Mouse (Mus musculus) neural tube, embryonic 11.5 days (tissue): ENCODE results near the gene Zfp428. TPM values are rescaled to one million over a fixed set of nuclear protein-coding genes. Genes with fewer than 3 reads are reported as not detected.

Experiments
- ATAC-seq: fragments of 200-750 bp; cut with Nextera tagmentation; 2 replicates; pipeline ENCODE4 v1.8.0; 2017; ENCODE audit warnings: moderate number of reproducible peaks, mild to moderate bottlenecking, moderate TSS enrichment, moderate library complexity; ENCODE audit not compliant: insufficient read depth, low FRiP score, low TSS enrichment
- DNase-seq: peaks from one replicate; pipeline ENCODE4 v3.0.0-alpha.2; 2015; ENCODE audit warnings: low spot score
- H3K27ac ChIP-seq: fragments of 300-500 bp; sonication (generic); 2 replicates; pipeline ENCODE4 v1.5.1; 2014; ENCODE audit warnings: low read depth, mild to moderate bottlenecking, low read length
- H3K27me3 ChIP-seq: fragments of 300-500 bp; sonication (generic); 2 replicates; pipeline ENCODE4 v1.6.1; 2014; ENCODE audit warnings: mild to moderate bottlenecking, low read length, mixed read lengths; ENCODE audit not compliant: control insufficient read depth, insufficient read depth
- H3K36me3 ChIP-seq: fragments of 300-500 bp; sonication (generic); 2 replicates; pipeline ENCODE4 v1.6.1; 2014; ENCODE audit warnings: mild to moderate bottlenecking, low read length, moderate library complexity, mixed read lengths; ENCODE audit not compliant: control insufficient read depth, insufficient read depth
- H3K4me1 ChIP-seq: fragments of 300-500 bp; sonication (generic); 2 replicates; pipeline ENCODE4 v1.6.1; 2014; ENCODE audit warnings: low read length, mixed read lengths; ENCODE audit not compliant: control insufficient read depth, insufficient read depth
- H3K4me2 ChIP-seq: fragments of 300-500 bp; sonication (generic); 2 replicates; pipeline ENCODE4 v1.6.1; 2014; ENCODE audit warnings: low read depth, mild to moderate bottlenecking, moderate library complexity
- H3K4me3 ChIP-seq: fragments of 300-500 bp; sonication (generic); 2 replicates; pipeline ENCODE4 v1.5.1; 2014; ENCODE audit warnings: low read depth, low read length
- H3K9ac ChIP-seq: fragments of 300-500 bp; sonication (generic); 2 replicates; pipeline ENCODE4 v1.6.1; 2014; ENCODE audit warnings: mild to moderate bottlenecking, low read length
- H3K9me3 ChIP-seq: fragments of 300-500 bp; sonication (generic); 2 replicates; pipeline ENCODE4 v1.6.1; 2016; ENCODE audit warnings: low read length; ENCODE audit not compliant: control insufficient read depth
- WGBS: fragments of 180-500 bp; shearing (Covaris S2); extraction: QIAGEN DNeasy Blood & Tissue Kit; methylation state at CpG from one replicate; pipeline ENCODE4 v1.1.7; 2014; 5-methylcytosine and 5-hydroxymethylcytosine counted together
- polyA plus RNA-seq: library from polyadenylated mRNA; unstranded; fragments of >200 nt; fragmentation: Nextera tagmentation; extraction: Ambion mirVana; gene quantifications from 2 replicates; pipeline ENCODE4 v1.2.1, GENCODE M21; 2014

The Zfp428 gene
- polyA plus RNA-seq, 1 experiment from 2014 or later: 69.2 TPM

DNA sequence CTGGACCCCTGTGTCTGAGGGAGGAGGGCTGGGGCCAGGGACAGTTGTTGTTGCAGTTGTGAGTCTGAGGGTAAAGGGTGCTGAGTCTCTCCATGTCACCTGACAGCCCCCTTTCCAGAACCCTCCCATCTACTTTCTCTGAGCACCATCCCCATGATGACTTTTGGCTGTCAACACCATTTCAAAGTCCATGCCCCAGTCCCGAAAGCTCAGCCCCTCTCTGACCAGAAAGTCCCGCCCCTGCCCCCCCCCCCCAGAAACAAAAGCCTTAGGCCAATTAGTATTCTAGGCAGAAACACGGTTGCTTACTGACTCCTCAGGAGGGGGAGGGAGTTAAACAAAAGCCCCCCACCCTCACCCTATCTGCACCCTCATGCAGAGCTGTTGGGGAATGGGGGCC, 19.4 kb upstream of the Zfp428 start:
- 55% methylated on average over 3 of the region's 3 CpGs for WGBS
- DNase-seq (no peak), ATAC-seq (no peak)
- Histone ChIP-seq H3K9ac (no peak overlapping the region), H3K9me3 (no peaks in the 10 kb centered on the region), H3K4me2 (no peak overlapping the region), H3K27ac (no peak overlapping the region), H3K4me1 (peaks cover 19% of the 10 kb centered on the region), H3K27me3 (no peaks in the 10 kb centered on the region), H3K4me3 (no peak overlapping the region), H3K36me3 (0 out of 2 replicates have a peak, but pooled peaks cover 2% of the 10 kb centered on the region)

DNA sequence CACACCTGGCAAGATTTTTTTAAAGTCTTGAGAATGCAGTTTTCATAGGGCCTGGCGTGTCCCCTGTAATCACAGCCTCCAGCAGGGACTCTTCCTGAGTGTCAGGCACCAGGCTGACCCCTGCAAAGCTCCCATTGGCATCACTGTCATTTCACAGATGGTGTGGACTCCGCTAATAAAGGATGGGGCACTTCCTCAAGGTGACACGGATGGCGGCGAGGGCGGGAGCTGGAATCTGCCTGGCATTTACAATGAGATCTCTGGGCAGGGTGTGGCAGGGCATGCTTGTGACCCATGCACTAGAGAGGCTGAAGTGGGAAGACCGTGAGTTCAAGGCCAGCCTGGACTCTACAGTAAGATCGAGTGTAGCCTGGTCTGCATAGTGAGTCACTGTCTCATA, 18.5 kb upstream of the Zfp428 start:
- Histone ChIP-seq H3K9ac (no peak overlapping the region), H3K36me3 (0 out of 2 replicates have a peak, but pooled peaks cover 2% of the 10 kb centered on the region), H3K27me3 (no peaks in the 10 kb centered on the region), H3K4me2 (no peak overlapping the region), H3K9me3 (no peaks in the 10 kb centered on the region), H3K4me1 (peaks cover 15% of the 10 kb centered on the region), H3K27ac (no peak overlapping the region), H3K4me3 (no peak overlapping the region)
- 89% methylated on average over 8 of the region's 8 CpGs for WGBS
- ATAC-seq: no peak
- DNase-seq: no peak

DNA sequence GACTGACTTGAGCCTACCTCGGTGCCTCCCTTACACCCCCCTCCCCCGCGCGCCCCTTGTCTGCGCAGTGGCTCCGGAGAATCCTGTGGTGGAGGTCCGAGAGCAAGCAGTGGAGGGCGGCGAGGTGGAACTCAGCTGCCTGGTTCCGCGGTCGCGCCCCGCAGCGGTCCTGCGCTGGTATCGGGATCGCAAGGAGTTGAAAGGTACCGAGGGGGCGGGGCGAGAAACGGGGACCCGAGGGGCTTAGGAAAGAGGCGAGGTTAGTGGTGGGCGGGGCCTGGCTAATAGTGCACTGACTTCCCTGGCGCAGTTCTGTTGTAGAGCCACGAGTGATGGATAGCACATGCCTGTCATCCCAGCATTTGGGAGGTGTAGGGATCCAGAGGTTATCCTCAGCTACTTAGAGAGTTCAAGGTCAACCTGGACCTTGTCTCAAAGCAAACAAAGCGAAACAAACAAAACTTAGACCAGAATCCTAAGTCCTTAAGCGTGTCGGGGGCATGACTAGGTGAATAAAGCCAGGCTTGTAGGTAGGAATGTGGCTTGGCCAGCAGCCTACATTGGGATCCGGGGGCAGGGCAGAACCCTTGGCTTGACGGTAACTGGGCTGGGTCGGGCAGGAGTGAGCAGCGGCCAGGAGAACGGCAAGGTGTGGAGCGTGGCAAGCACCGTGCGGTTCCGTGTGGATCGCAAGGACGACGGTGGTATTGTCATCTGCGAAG, 6.8 kb upstream of the Zfp428 start:
- peaks cover 4% of the 10 kb centered on the region; the same call in 1 of the 2 replicates for H3K4me1 ChIP-seq
- H3K9me3 ChIP-seq: no peaks in the 10 kb centered on the region
- WGBS: 13% methylated on average over 43 of the region's 43 CpGs
- ATAC-seq (peak; percentile 19; the same call in 1 of the 2 replicates), DNase-seq (no peak)
- H3K4me2 ChIP-seq: peak overlapping the region; percentile 24
- H3K9ac ChIP-seq: no peak overlapping the region
- peak overlapping the region; percentile 10; the same call in 1 of the 2 replicates for H3K4me3 ChIP-seq
- H3K27ac ChIP-seq: no peak overlapping the region
- H3K36me3 ChIP-seq: peaks cover 6% of the 10 kb centered on the region
- H3K27me3 ChIP-seq: peaks cover 19% of the 10 kb centered on the region

DNA sequence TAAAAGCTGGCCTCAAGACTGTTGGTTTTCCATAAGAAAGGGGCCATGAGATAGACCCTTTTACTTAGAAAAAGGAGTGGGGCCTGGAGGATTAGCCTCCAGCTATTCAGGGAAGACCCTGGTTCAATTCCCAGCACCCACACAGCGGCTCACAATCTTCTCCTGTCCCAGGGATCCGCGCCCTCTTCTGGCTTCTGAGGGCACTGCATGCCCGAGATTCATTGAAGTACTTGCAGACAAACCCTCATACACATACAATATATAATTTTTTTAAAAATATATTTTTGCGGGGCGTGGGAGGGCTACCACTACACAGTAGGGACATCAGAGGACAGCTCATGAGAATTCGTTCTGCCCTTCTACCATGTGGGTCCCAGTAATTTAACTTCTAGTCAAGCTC, 5.9 kb upstream of the Zfp428 start:
- ATAC-seq (no peak), DNase-seq (peak; percentile 49)
- Histone ChIP-seq H3K36me3 (peaks cover 6% of the 10 kb centered on the region), H3K4me1 (peaks cover 10% of the 10 kb centered on the region), H3K9ac (no peak overlapping the region), H3K9me3 (no peaks in the 10 kb centered on the region), H3K4me2 (no peak overlapping the region), H3K27me3 (peaks cover 19% of the 10 kb centered on the region), H3K4me3 (no peak overlapping the region), H3K27ac (no peak overlapping the region)
- WGBS: 37% methylated on average over 7 of the region's 7 CpGs

DNA sequence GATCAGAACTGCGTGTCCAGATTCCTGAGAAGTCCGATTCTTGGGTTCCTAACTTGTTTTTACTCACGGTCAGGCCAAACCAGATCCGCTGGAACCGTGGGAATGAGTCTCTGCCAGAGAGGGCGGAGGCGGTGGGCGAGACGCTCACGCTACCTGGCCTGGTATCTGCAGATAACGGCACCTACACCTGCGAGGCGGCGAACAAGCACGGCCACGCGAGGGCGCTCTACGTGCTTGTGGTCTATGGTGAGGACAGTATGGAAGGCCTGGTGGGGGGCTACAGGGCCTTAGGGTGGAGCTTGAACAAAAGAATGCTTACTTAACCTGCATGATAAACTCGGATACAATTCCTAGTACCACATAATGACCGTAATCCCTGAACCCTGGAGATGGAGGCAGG, 5.3 kb upstream of the Zfp428 start:
- Histone ChIP-seq H3K27ac (no peak overlapping the region), H3K9me3 (no peaks in the 10 kb centered on the region), H3K27me3 (peaks cover 19% of the 10 kb centered on the region), H3K4me1 (peaks cover 13% of the 10 kb centered on the region), H3K9ac (no peak overlapping the region), H3K4me2 (no peak overlapping the region), H3K36me3 (peaks cover 6% of the 10 kb centered on the region), H3K4me3 (no peak overlapping the region)
- no peak for DNase-seq
- WGBS: 53% methylated on average over 21 of the region's 21 CpGs
- ATAC-seq: no peak

DNA sequence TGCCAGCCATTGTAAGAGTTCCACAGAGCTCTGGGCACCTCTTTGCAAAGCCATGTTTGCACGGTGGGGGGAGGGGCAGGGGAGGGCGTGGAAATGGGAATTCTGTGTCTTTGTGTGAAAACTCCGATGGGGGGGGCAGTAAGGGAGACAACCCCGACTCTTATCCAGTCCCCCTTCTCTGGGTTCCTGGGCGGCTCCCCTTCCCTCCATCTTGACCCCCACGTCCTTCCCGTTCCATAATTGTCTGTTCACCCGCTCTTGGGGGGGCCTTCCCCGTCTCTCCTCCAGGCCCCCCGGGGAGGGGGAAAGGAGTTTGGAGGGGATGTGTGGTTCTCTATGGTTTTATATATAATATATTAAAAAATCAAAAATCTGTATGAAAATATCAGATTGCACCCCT, 2.8 kb upstream of the Zfp428 start:
- peaks cover 19% of the 10 kb centered on the region for H3K4me1 ChIP-seq
- no peak overlapping the region for H3K4me2 ChIP-seq

DNA sequence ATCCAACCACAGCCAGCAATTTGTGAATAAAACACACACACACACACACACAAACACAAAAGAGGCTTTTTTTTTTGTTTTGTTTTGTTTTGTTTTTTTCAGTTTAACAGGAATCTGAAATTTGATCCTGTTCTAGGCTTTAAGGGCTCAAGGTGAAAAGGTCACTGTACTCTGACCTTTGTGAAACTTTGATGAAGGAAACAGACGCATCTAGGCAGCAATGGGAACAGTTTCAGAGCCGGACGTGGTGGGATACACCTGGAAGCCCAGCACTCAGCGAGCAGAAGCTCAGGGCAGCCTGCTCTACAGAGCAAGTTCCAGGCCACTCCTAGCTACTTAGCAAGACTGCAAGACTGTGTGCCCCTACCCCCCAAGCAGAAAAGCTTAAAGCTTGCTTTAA, 1.9 kb upstream of the Zfp428 start:
- 8% methylated on average over 4 of the region's 4 CpGs for WGBS
- Histone ChIP-seq H3K4me1 (peaks cover 19% of the 10 kb centered on the region), H3K36me3 (peaks cover 6% of the 10 kb centered on the region), H3K4me2 (no peak overlapping the region), H3K9me3 (no peaks in the 10 kb centered on the region), H3K27me3 (peaks cover 4% of the 10 kb centered on the region; the same call in 1 of the 2 replicates), H3K9ac (no peak overlapping the region), H3K27ac (no peak overlapping the region), H3K4me3 (no peak overlapping the region)
- DNase-seq (no peak), ATAC-seq (no peak)

More for the DNA sequence above, 2.8 kb upstream of the Zfp428 start:
- H3K27me3 ChIP-seq: peaks cover 11% of the 10 kb centered on the region
- H3K4me3 ChIP-seq: no peak overlapping the region
- no peak overlapping the region for H3K27ac ChIP-seq
- DNase-seq (no peak), ATAC-seq (no peak)
- H3K36me3 ChIP-seq: peaks cover 6% of the 10 kb centered on the region
- H3K9me3 ChIP-seq: no peaks in the 10 kb centered on the region
- 22% methylated on average over 10 of the region's 10 CpGs for WGBS
- no peak overlapping the region for H3K9ac ChIP-seq

DNA sequence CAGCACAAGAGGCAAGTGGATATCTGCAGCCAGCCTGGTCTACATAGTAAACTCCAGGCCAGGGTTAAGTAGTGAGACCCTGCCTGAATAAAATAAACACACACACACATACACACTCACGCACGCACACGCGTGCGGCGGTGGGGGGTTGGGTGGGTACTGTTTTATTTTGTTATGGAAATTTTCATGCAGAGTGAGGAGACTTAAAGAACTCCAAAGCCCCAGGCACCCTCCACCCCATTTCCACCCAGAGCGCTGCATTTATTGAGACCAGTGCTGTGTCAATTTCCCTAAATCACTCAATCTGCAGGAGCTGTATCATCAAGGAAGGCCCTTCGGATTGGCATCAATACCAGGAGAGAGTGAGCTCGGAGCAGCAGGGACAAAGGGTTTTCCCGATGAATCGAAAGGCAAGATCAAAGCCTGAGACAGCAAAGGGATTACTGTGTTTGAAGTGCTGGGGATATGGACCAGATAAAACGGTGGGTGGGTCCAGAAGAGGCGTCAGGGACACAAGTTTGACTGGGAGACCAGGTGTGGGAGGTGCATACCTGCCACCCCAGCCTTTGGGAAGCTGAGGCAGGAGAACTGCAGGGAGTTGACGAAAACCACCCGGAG, 1.2 kb upstream of the Zfp428 start:
- Histone ChIP-seq H3K36me3 (peaks cover 3% of the 10 kb centered on the region), H3K27me3 (no peaks in the 10 kb centered on the region), H3K4me2 (peak overlapping the region; percentile 79), H3K9ac (no peak overlapping the region), H3K9me3 (no peaks in the 10 kb centered on the region), H3K27ac (peak overlapping the region; percentile 45; the same call in 1 of the 2 replicates), H3K4me1 (peaks cover 19% of the 10 kb centered on the region), H3K4me3 (no peak overlapping the region)
- no peak for DNase-seq
- 15% methylated on average over 15 of the region's 15 CpGs for WGBS
- ATAC-seq: no peak

DNA sequence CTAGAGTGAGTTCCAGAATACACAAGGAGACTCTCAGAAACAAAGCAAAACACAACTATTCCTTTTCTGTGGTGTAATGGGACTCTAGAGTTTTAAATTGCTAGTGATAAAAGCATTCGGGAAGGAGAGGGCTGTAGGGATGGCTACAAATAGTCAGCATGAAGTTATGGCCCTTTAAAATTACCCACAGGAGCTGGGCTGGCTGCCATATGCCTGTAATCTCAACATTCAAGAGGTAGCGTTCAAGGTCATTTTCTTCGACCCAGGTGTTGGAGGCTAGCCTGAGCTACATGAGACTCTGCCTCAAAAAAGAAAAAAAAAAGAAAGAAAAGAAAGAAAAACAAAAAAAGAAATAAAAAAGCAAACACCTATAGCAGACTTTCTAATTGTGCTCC, 744 bp upstream of the Zfp428 start:
- DNase-seq (no peak), ATAC-seq (no peak)
- Histone ChIP-seq H3K4me1 (peaks cover 19% of the 10 kb centered on the region), H3K9ac (peak overlapping the region; percentile 99; the same call in 1 of the 2 replicates), H3K9me3 (no peaks in the 10 kb centered on the region), H3K27me3 (no peaks in the 10 kb centered on the region), H3K4me3 (peak overlapping the region; percentile 60; the same call in 1 of the 2 replicates), H3K4me2 (peak overlapping the region; percentile 79), H3K27ac (peak overlapping the region; percentile 99), H3K36me3 (no peaks in the 10 kb centered on the region; the same call in 1 of the 2 replicates)
- 8% methylated on average over 3 of the region's 3 CpGs for WGBS
